Mouse (Mus musculus) intestine, postnatal 0 days (tissue): ENCODE data around the gene B3gnt2. TPM values are rescaled to one million over a fixed set of nuclear protein-coding genes. Genes with fewer than 3 reads are reported as not detected.

Experiments used
- ATAC-seq: fragments of 200-750 bp; cut with Nextera tagmentation; 2 replicates; pipeline ENCODE4 v1.8.0; 2017; ENCODE audit warnings: mild to moderate bottlenecking, moderate TSS enrichment, moderate library complexity
- H3K27ac ChIP-seq: fragments of 300-500 bp; sonication (generic); 2 replicates; pipeline ENCODE4 v1.5.1; 2014; ENCODE audit warnings: mild to moderate bottlenecking, low read depth, low read length, moderate library complexity
- H3K27me3 ChIP-seq: fragments of 300-500 bp; sonication (generic); replicated peaks from 2 replicates; pipeline ENCODE4 v1.6.1; 2014; ENCODE audit warnings: low read length, mixed read lengths; ENCODE audit not compliant: control insufficient read depth, insufficient read depth
- H3K36me3 ChIP-seq: fragments of 300-500 bp; sonication (generic); 2 replicates; pipeline ENCODE4 v1.6.1; 2014; ENCODE audit warnings: mild to moderate bottlenecking, moderate library complexity; ENCODE audit not compliant: control insufficient read depth, insufficient read depth
- H3K4me1 ChIP-seq: fragments of 300-500 bp; sonication (generic); replicated peaks from 2 replicates; pipeline ENCODE4 v1.6.1; 2014; ENCODE audit warnings: antibody characterized with exemption, low read length, mixed read lengths; ENCODE audit not compliant: control insufficient read depth, insufficient read depth
- H3K4me2 ChIP-seq: fragments of 300-500 bp; sonication (generic); replicated peaks from 2 replicates; pipeline ENCODE4 v1.6.1; 2014; ENCODE audit warnings: low read depth, mild to moderate bottlenecking, moderate library complexity
- H3K4me3 ChIP-seq: fragments of 300-500 bp; sonication (generic); 2 replicates; pipeline ENCODE4 v1.5.1; 2014; ENCODE audit warnings: low read depth, low read length
- H3K9ac ChIP-seq: fragments of 300-500 bp; sonication (generic); 2 replicates; pipeline ENCODE4 v1.6.1; 2014; ENCODE audit warnings: mild to moderate bottlenecking, low read depth, low read length
- H3K9me3 ChIP-seq: fragments of 300-500 bp; sonication (generic); 2 replicates; pipeline ENCODE4 v1.6.1; 2016; ENCODE audit warnings: mixed run types; ENCODE audit not compliant: control insufficient read depth
- CTCF ChIP-seq: sonication (generic); IDR thresholded peaks from 2 replicates; pipeline ENCODE4 v1.5.1; 2016; ENCODE audit warnings: low read depth, mild to moderate bottlenecking, control low read depth, antibody characterized with exemption, moderate library complexity
- WGBS: fragments of 180-500 bp; shearing (Covaris S2); extraction: QIAGEN DNeasy Blood & Tissue Kit; methylation state at CpG from one replicate; pipeline ENCODE4 v1.1.7; 2014; 5-methylcytosine and 5-hydroxymethylcytosine counted together
- polyA plus RNA-seq: library from polyadenylated mRNA; unstranded; fragments of >200 nt; fragmentation: Nextera tagmentation; extraction: Ambion mirVana; gene quantifications from 2 replicates; pipeline ENCODE4 v1.2.1, GENCODE M21; 2015

Gene B3gnt2
- polyA plus RNA-seq, 1 experiment from 2014 or later, result 15.1 TPM

DNA sequence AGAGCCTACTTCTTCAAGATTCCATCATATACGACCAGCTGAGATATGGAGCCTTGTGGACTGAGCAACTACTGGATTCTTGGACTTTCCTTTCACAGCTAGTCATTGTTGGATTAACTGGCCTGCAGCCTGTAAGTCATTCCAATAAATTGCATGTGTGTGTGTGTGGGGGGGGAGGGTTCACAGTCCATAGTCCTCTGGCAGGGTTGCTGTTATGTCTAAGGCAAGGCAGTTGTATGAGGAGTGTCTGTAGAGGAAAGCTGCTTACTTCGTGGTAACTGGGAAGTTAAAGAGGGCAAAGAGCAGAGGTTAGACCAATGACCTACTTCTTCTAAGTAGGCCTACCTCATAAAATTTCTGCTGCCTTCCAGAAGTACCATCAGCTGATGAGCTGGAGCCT is 22.9 kb upstream of the B3gnt2 start:
- no peaks in the 10 kb centered on the region for H3K9me3 ChIP-seq
- WGBS, result 35% methylated on average over 2 of the region's 2 CpGs
- peak overlapping the region; percentile 73; the same call in 1 of the 2 replicates for H3K27ac ChIP-seq
- no peaks in the 10 kb centered on the region for H3K27me3 ChIP-seq
- H3K4me2 ChIP-seq, result no peak overlapping the region
- H3K4me1 ChIP-seq, result 0 out of 2 replicates have a peak, but pooled peaks cover 10% of the 10 kb centered on the region
- peak; percentile 96 for ATAC-seq
- H3K4me3 ChIP-seq, result no peak overlapping the region
- no peaks in the 10 kb centered on the region for H3K36me3 ChIP-seq
- H3K9ac ChIP-seq, result no peak overlapping the region
- TF ChIP-seq CTCF, result no peak

DNA sequence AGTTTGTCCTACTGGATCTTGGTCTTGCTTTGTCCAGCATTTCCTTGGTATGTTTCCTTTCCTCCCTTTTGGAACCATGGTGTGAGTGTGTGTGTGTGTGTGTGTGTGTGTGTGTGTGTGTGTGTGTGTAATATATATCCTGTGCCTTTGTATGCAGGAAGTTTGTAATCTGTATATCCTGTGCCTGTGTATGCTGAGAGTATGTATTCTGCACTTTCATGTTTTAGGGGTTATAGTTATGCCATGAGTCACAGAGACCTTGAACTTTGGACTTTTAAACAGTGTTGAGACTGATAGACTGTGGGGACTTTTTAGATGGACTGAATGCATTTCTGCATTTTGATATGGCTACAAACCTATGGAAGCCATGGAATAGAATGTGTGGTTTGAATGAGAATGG is 22.2 kb upstream of the B3gnt2 start:
- Histone ChIP-seq H3K4me3 (no peak overlapping the region), H3K9me3 (no peaks in the 10 kb centered on the region), H3K27ac (peak overlapping the region; percentile 36; the same call in 1 of the 2 replicates), H3K27me3 (no peaks in the 10 kb centered on the region), H3K36me3 (no peaks in the 10 kb centered on the region), H3K4me2 (no peak overlapping the region), H3K9ac (no peak overlapping the region), H3K4me1 (0 out of 2 replicates have a peak, but pooled peaks cover 10% of the 10 kb centered on the region)
- ATAC-seq, result 0 out of 2 replicates have a peak, but pooled peaks have one; percentile 11
- no peak for TF ChIP-seq CTCF

DNA sequence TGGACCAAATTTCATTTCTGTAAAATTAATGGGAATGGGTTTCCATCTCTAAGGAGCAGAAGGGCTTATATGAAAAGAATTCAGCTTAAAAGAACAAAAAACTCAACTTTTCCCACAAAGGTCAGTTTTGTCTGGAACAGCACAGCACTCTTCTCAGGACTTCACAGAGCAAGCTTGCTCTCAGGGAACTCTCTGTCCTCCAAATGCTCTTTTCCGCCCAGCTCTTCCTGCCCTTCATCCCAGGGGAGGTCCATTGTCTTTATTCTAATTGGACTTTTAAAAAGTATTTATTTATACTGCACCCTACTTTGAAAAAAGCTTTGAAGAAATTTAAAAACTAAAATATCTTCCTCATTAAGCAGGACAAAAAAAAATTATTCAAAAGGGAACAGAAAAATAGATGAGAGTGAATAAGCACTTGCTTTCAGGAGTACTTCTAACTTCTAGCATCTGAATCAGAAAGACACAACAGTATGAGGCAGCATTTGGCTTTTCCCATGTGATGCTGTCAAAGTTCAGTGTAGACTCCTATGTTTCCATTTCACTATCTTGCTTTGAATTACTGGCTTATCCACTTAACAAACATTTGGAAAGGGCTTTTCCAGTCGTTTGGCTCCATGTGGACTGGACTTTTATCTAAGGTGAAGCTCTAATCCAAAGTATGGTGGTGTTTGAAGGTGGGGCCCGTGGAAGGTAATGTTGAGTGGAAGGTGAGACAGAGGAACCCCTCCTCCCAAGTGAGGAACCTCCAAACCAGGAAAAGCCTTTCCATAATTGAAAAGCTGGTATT is 19.8 kb upstream of the B3gnt2 start:
- Histone ChIP-seq H3K4me2 (no peak overlapping the region), H3K4me1 (0 out of 2 replicates have a peak, but pooled peaks cover 10% of the 10 kb centered on the region), H3K27me3 (no peaks in the 10 kb centered on the region), H3K9ac (no peak overlapping the region), H3K9me3 (no peaks in the 10 kb centered on the region), H3K27ac (no peak overlapping the region), H3K36me3 (no peaks in the 10 kb centered on the region), H3K4me3 (no peak overlapping the region)
- 53% methylated on average over 3 of the region's 3 CpGs for WGBS
- no peak for TF ChIP-seq CTCF
- no peak for ATAC-seq

DNA sequence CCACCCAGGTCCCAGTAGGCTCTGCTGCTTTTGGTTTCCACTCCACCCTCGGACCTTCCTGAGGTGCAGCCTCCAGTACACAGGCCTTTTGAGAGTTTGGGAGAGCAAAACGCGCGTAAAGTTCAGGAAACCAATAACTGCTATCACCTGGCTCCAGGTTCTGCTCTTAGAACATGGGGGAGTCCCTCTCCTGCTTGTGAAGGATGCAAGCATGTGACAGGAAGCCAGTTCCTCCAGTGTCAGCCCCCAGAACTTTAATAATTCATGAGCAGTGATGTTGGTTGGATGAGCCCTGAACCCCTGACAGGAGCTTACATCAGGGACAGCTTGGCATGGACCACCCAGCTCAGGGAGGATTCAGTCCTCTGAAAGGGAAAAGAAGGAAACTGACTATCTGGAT is 18.9 kb upstream of the B3gnt2 start:
- H3K4me1 ChIP-seq, result 0 out of 2 replicates have a peak, but pooled peaks cover 10% of the 10 kb centered on the region
- no peak overlapping the region for H3K27ac ChIP-seq
- H3K27me3 ChIP-seq, result no peaks in the 10 kb centered on the region
- H3K9ac ChIP-seq, result no peak overlapping the region
- TF ChIP-seq CTCF, result no peak
- H3K36me3 ChIP-seq, result no peaks in the 10 kb centered on the region
- H3K4me3 ChIP-seq, result no peak overlapping the region
- ATAC-seq, result no peak
- no peaks in the 10 kb centered on the region for H3K9me3 ChIP-seq
- 79% methylated on average over 4 of the region's 4 CpGs for WGBS
- no peak overlapping the region for H3K4me2 ChIP-seq

DNA sequence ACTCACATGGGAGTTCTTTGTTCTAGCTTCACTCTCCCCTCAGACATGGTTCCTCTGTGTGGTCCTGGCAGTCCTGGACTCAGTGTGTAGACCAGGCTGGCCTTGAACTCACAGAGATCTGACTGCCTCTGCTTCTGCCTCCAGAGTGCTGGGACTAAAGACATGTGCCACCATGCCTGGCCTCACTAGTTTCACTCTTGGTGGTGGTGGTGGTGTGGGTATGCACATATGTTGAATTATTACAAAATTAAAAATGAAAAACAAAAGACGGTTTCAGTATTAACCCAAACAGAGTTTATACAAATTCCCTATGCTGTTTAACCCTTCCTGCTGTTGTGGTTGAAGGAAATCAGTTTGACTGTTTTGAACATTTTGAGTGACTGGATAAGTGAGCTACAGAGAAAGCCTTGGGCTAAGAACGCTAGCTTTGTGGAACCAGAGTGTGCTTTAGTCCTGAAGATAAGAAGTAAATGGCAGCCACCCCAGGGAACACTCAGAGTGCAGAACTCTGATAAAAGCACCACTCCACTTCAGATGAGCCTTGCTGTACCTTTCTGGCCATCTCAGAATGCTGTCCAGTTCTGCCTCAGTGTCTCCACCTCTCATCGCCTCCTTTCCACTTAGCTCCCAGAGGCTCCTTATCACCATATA is 16.0 kb upstream of the B3gnt2 start:
- ATAC-seq, result no peak
- no peaks in the 10 kb centered on the region for H3K9me3 ChIP-seq
- TF ChIP-seq CTCF, result no peak
- H3K4me1 ChIP-seq, result 0 out of 2 replicates have a peak, but pooled peaks cover 10% of the 10 kb centered on the region
- H3K9ac ChIP-seq, result no peak overlapping the region
- H3K27me3 ChIP-seq, result no peaks in the 10 kb centered on the region
- no peaks in the 10 kb centered on the region for H3K36me3 ChIP-seq
- WGBS, result 77% methylated on average over 3 of the region's 3 CpGs
- no peak overlapping the region for H3K4me3 ChIP-seq
- H3K27ac ChIP-seq, result no peak overlapping the region
- H3K4me2 ChIP-seq, result no peak overlapping the region

DNA sequence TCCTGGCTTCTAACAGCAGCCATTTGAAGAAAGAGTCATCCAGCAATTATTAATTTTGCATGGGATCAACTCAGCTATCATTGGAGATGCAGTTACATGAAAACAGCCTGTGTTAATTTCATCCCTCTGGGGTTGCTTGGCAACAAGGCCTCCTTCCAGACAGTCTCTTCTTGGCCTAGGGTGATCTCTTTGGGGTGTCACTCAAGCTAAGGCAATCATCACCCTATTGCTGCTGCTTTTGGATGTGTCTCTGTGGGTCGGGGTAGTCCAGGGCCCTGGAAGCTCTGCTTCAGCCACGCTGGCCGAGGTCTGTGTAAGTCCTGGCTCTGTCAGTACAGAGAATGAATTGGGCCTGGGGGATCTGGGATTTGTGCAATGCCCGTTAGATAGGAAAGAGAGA is 14.5 kb upstream of the B3gnt2 start:
- Histone ChIP-seq H3K4me2 (no peak overlapping the region), H3K9me3 (no peaks in the 10 kb centered on the region), H3K4me1 (0 out of 2 replicates have a peak, but pooled peaks cover 4% of the 10 kb centered on the region), H3K36me3 (no peaks in the 10 kb centered on the region), H3K27me3 (no peaks in the 10 kb centered on the region), H3K4me3 (no peak overlapping the region), H3K27ac (no peak overlapping the region), H3K9ac (no peak overlapping the region)
- ATAC-seq, result no peak
- WGBS, result 89% methylated on average over 4 of the region's 4 CpGs
- no peak for TF ChIP-seq CTCF
